Mouse (Mus musculus) liver, embryonic 14.5 days (tissue): Measurements from ENCODE around the gene Rnf151.

Experiments
- CTCF ChIP-seq: IDR thresholded peaks from 2 replicates; pipeline ENCODE4 v1.5.1; 2016; ENCODE audit warnings: antibody characterized with exemption, low read depth, control low read depth
- EP300 ChIP-seq: IDR thresholded peaks from 2 replicates; pipeline ENCODE4 v1.6.1; 2016; ENCODE audit warnings: antibody characterized with exemption, low read depth

DNA sequence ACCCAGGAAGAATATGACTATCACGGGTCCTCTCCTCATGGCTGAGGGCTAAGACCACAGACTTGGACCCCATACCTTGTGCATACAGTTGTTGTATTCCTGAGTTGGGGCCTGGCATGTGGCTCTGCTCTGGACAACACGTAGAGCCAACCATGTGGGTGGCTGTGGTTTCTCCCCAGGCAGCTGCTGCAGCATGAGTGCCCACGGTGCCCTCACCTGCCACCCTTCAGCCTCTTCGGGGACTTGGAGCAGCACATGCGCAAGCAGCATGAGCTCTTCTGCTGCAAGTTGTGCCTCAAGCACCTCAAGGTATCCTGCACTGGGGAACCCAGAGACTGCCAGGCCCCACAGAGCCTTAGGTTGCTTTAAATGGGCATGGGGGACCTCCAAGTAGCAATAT is 41.0 kb downstream of the Rnf151 start:
- no peak for TF ChIP-seq EP300
- TF ChIP-seq CTCF: no peak
